Mouse (Mus musculus): ENCODE data around the gene Osgep.

DNA sequence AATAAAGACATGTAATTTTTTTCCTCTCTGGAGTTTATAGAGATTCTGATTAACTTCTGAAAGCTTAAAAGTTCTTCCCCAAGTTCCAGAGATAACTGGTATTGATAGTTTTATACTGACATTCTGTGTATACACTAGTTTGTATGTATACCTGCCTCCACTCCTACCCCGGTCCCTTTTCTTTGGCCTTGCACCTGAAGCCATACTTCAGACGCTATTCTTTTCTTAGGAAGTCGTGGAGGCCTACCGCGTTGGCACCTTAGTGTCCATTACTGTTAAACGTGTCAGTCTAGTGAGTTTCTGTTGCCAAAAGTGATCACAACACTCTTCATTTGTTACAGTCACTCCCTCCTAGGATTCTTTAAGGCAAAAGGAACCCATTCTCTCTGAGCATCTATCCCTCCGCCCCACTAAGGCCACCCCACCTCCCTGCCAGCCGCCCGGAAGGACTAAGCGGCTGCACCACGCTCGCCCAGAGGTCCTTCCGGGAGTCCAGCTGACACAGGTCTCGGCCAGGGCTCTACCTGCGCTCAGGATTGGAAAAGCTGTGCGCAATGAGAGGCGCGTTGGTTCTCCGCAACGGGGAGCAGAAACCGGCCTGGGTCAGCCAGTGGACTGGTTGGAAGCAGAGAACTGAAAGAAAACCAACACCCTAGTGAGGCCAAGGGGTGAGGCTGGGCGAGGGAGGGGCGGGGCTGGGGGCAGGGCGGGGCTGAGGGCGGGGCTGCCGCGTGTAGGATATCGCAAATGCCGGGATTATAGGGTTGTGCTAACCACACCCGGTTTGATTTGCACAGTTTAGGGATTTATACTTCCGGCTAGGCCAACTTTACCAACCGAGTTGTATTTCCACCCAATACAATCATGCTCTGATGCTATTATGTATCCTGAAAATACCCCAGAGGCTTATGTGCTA lies 54.5 kb downstream of the Osgep start, which contains the start of gene Tep1:
- TF ChIP-seq POLR2A (IDR thresholded peaks at IDR 0.05; ENCODE audit: insufficient read depth, low read depth, low read length) (peak; percentile 80), CTCF (IDR thresholded peaks at IDR 0.05) (no peak), EP300 (IDR thresholded peaks at IDR 0.05; ENCODE audit: insufficient read depth, low read depth, low read length) (0 out of 2 replicates have a peak, but pooled peaks have one; percentile 12)
